Mouse (Mus musculus) testis, adult 2 months (tissue): ENCODE results near the gene Prox1. TPM values are rescaled to one million over a fixed set of nuclear protein-coding genes. Genes with fewer than 3 reads are reported as not detected.

Experiments
- H3K27ac ChIP-seq: fragments of 200-500 bp; 2 replicates; pipeline ENCODE4 v1.5.1; 2012; ENCODE audit warnings: low read depth, low read length; ENCODE audit not compliant: control insufficient read depth, insufficient read depth
- H3K27me3 ChIP-seq: fragments of 200-500 bp; 2 replicates; pipeline ENCODE4 v1.6.1; 2012; ENCODE audit warnings: mild to moderate bottlenecking, low read length, moderate library complexity; ENCODE audit not compliant: control insufficient read depth, insufficient read depth
- H3K36me3 ChIP-seq: fragments of 200-500 bp; 2 replicates; pipeline ENCODE4 v1.6.1; 2012; ENCODE audit warnings: mild to moderate bottlenecking, low read length; ENCODE audit not compliant: control insufficient read depth, insufficient read depth
- H3K4me1 ChIP-seq: fragments of 200-500 bp; 2 replicates; pipeline ENCODE4 v1.6.1; 2012; ENCODE audit warnings: low read length; ENCODE audit not compliant: control insufficient read depth, insufficient read depth
- H3K4me3 ChIP-seq: fragments of 200-500 bp; 2 replicates; pipeline ENCODE4 v1.5.1; 2012; ENCODE audit warnings: low read depth, mild to moderate bottlenecking, low read length, moderate library complexity, mixed read lengths; ENCODE audit not compliant: control insufficient read depth
- CTCF ChIP-seq: fragments of 200-500 bp; IDR thresholded peaks from 2 replicates; pipeline ENCODE4 v1.5.1; 2012; ENCODE audit warnings: low read depth, mild to moderate bottlenecking, inconsistent platforms, low read length, moderate library complexity; ENCODE audit not compliant: control insufficient read depth, insufficient read depth, insufficient replicate concordance
- POLR2A ChIP-seq: fragments of 200-500 bp; IDR thresholded peaks from 2 replicates; pipeline ENCODE4 v1.6.1; 2012; ENCODE audit warnings: low read depth, mild to moderate bottlenecking, inconsistent platforms, low read length, moderate library complexity; ENCODE audit not compliant: control insufficient read depth
- polyA plus RNA-seq: library from polyadenylated mRNA; depleted of rRNA; stranded (reverse); fragments of >200 nt; gene quantifications from 2 replicates; pipeline ENCODE4 v1.2.3, GENCODE M21; 2012

The Prox1 gene
- polyA plus RNA-seq, 1 experiment = 7.0 TPM

DNA sequence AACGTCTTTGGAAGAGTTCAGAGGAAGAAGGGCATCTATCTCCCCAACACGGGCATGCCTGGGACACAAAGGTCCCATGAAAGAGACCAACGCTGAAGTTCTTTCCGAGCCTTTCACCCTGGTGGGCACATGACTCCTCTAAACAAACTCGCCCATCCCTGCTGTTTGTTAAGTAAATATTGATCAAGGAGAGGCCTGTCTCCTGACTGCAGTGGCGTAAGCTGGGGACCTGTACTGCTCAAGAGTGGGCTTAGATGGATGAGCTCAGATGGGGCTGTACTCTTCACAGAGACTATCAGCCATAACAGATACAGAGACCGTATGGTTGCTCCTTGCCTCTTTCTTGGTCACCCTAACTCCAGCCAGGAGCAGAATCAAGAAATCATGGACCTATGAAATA lies 41.0 kb downstream of the Prox1 start:
- H3K27ac ChIP-seq = no peak overlapping the region
- H3K4me3 ChIP-seq = no peak overlapping the region
- H3K4me1 ChIP-seq = peaks cover 2% of the 10 kb centered on the region
- no peaks in the 10 kb centered on the region for H3K36me3 ChIP-seq
- no peak for TF ChIP-seq CTCF
- TF ChIP-seq POLR2A = no peak
- H3K27me3 ChIP-seq = no peaks in the 10 kb centered on the region

- H3K27ac ChIP-seq = no peak overlapping the region
- no peaks in the 10 kb centered on the region for H3K36me3 ChIP-seq
- TF ChIP-seq POLR2A = no peak
- H3K4me1 ChIP-seq = peaks cover 2% of the 10 kb centered on the region
- no peaks in the 10 kb centered on the region for H3K27me3 ChIP-seq
- no peak overlapping the region for H3K4me3 ChIP-seq
Observed at GRCm38 (mm10) chr1:190128674-190129322, 41.7 kb downstream of the Prox1 start.

GRCm38 (mm10) chr1:190127878-190128277 lies 42.6 kb downstream of the Prox1 start:
- Histone ChIP-seq H3K4me1 (peaks cover 7% of the 10 kb centered on the region), H3K27ac (no peak overlapping the region), H3K36me3 (no peaks in the 10 kb centered on the region), H3K27me3 (no peaks in the 10 kb centered on the region), H3K4me3 (no peak overlapping the region)
- TF ChIP-seq POLR2A (no peak), CTCF (no peak)

- H3K4me1 ChIP-seq = peaks cover 7% of the 10 kb centered on the region
- no peak overlapping the region for H3K4me3 ChIP-seq
- no peaks in the 10 kb centered on the region for H3K36me3 ChIP-seq
- no peak overlapping the region for H3K27ac ChIP-seq
- H3K27me3 ChIP-seq = no peaks in the 10 kb centered on the region
- no peak for TF ChIP-seq POLR2A
- TF ChIP-seq CTCF = no peak
Observed at GRCm38 (mm10) chr1:190127163-190127795, 43.2 kb downstream of the Prox1 start.

DNA sequence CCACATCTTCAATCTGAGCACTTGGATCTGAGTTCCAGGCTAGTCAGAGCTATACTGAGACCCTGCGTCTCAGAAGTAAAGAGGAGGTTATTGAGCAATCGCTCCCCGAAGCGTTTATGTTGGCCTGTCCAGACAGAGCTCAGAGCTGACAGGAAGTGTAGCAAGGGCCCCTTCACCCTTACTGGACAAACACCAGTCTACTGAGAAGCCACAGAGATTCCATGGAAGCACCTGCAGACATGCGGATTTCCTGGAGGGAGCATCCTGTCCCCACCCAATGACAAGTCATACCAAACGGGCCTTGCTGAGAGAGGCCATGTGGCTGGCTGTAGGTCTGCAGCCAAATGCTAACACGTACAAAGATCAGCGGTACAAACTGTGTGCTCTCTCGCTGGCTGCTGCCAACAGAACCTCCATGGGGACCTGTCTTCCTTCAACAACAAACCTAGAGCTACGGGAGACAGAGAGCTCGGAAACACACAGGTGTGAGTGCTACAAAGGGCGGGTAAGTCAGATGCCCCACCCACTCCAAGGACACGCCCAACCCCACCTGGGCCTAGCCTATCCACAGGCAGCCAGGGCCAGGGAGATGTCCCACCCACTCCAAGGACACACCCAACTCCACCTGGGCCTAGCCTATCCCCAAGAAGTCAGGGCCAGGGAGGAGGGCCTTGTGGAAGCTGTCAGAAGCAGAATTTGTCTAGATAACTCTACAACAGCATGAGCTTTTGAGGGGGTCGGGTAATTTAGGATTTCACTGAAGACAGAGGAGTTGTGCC lies 45.4 kb downstream of the Prox1 start:
- Histone ChIP-seq H3K36me3 (no peaks in the 10 kb centered on the region), H3K4me3 (no peak overlapping the region), H3K4me1 (peaks cover 7% of the 10 kb centered on the region), H3K27me3 (no peaks in the 10 kb centered on the region), H3K27ac (no peak overlapping the region)
- no peak for TF ChIP-seq CTCF
- TF ChIP-seq POLR2A = no peak

GRCm38 (mm10) chr1:190123404-190123803 lies 47.1 kb downstream of the Prox1 start:
- Histone ChIP-seq H3K4me1 (peaks cover 7% of the 10 kb centered on the region), H3K27me3 (no peaks in the 10 kb centered on the region), H3K27ac (no peak overlapping the region), H3K36me3 (no peaks in the 10 kb centered on the region), H3K4me3 (no peak overlapping the region; the same call in 1 of the 2 replicates)
- TF ChIP-seq CTCF = no peak
- TF ChIP-seq POLR2A = no peak

GRCm38 (mm10) chr1:190115985-190116384 lies 54.5 kb downstream of the Prox1 start:
- no peak overlapping the region for H3K27ac ChIP-seq
- TF ChIP-seq CTCF (no peak), POLR2A (no peak)
- H3K4me3 ChIP-seq = no peak overlapping the region
- no peaks in the 10 kb centered on the region for H3K36me3 ChIP-seq
- no peaks in the 10 kb centered on the region for H3K27me3 ChIP-seq
- no peaks in the 10 kb centered on the region for H3K4me1 ChIP-seq
